Mouse (Mus musculus) stomach, postnatal 0 days (tissue): ENCODE results near the gene Lkaaear1. TPM values are rescaled to one million over a fixed set of nuclear protein-coding genes. Genes with fewer than 3 reads are reported as not detected.

ENCODE experiments used
- ATAC-seq: fragments of 200-750 bp; cut with Nextera tagmentation; 2 replicates; pipeline ENCODE4 v1.8.0; 2017; ENCODE audit not compliant: low FRiP score, low TSS enrichment
- DNase-seq: peaks from one replicate; pipeline ENCODE4 v3.0.0-alpha.2; 2016; ENCODE audit warnings: low spot score
- H3K27ac ChIP-seq: fragments of 300-500 bp; sonication (generic); replicated peaks from 2 replicates; pipeline ENCODE4 v1.5.1; 2014; ENCODE audit warnings: mild to moderate bottlenecking, control low read depth
- H3K27me3 ChIP-seq: fragments of 300-500 bp; sonication (generic); 2 replicates; pipeline ENCODE4 v1.6.1; 2014; ENCODE audit warnings: low read length; ENCODE audit not compliant: control insufficient read depth, insufficient read depth
- H3K36me3 ChIP-seq: fragments of 300-500 bp; sonication (generic); 2 replicates; pipeline ENCODE4 v1.6.1; 2014; ENCODE audit warnings: low read length, mixed read lengths; ENCODE audit not compliant: control insufficient read depth, insufficient read depth
- H3K4me1 ChIP-seq: fragments of 300-500 bp; sonication (generic); replicated peaks from 2 replicates; pipeline ENCODE4 v1.6.1; 2014; ENCODE audit warnings: antibody characterized with exemption; ENCODE audit not compliant: control insufficient read depth, insufficient read depth
- H3K4me2 ChIP-seq: fragments of 300-500 bp; sonication (generic); replicated peaks from 2 replicates; pipeline ENCODE4 v1.6.1; 2014; ENCODE audit warnings: low read depth, mild to moderate bottlenecking, control low read depth, moderate library complexity
- H3K4me3 ChIP-seq: fragments of 300-500 bp; sonication (generic); 2 replicates; pipeline ENCODE4 v1.5.1; 2014; ENCODE audit warnings: low read depth, low read length, control low read depth
- H3K9ac ChIP-seq: fragments of 300-500 bp; sonication (generic); 2 replicates; pipeline ENCODE4 v1.6.1; 2014; ENCODE audit warnings: mild to moderate bottlenecking, low read length, control low read depth, mixed read lengths
- H3K9me3 ChIP-seq: fragments of 300-500 bp; sonication (generic); 2 replicates; pipeline ENCODE4 v1.6.1; 2016; ENCODE audit warnings: low read length; ENCODE audit not compliant: control insufficient read depth
- CTCF ChIP-seq: IDR thresholded peaks from 2 replicates; pipeline ENCODE4 v1.5.1; 2016; ENCODE audit warnings: antibody characterized with exemption, low read depth, mild to moderate bottlenecking, moderate library complexity
- EP300 ChIP-seq: optimal IDR thresholded peaks from 2 replicates; pipeline ENCODE3; 2016; ENCODE audit warnings: antibody characterized with exemption
- WGBS: fragments of 180-500 bp; shearing (Covaris S2); extraction: QIAGEN DNeasy Blood & Tissue Kit; methylation state at CpG from one replicate; pipeline ENCODE4 v1.1.7; 2014; 5-methylcytosine and 5-hydroxymethylcytosine counted together
- polyA plus RNA-seq: library from polyadenylated mRNA; unstranded; fragments of >200 nt; fragmentation: Nextera tagmentation; extraction: Ambion mirVana; gene quantifications from 2 replicates; pipeline ENCODE4 v1.2.1, GENCODE M21; 2015

The Lkaaear1 gene
- polyA plus RNA-seq, 1 experiment from 2014 or later = not detected

GRCm38 (mm10) chr2:181691083-181691482, 7.2 kb downstream of the Lkaaear1 start:
- 0 out of 2 replicates have a peak, but pooled peaks cover 3% of the 10 kb centered on the region for H3K36me3 ChIP-seq
- H3K9ac ChIP-seq = no peak overlapping the region
- peak; percentile 10 for DNase-seq
- H3K4me3 ChIP-seq = no peak overlapping the region
- no peaks in the 10 kb centered on the region for H3K9me3 ChIP-seq
- ATAC-seq = no peak
- no peak overlapping the region for H3K27ac ChIP-seq
- no peak overlapping the region for H3K4me2 ChIP-seq
- peaks cover 2% of the 10 kb centered on the region; the same call in 1 of the 2 replicates for H3K4me1 ChIP-seq
- WGBS = 76% methylated on average over 6 of the region's 6 CpGs
- H3K27me3 ChIP-seq = no peaks in the 10 kb centered on the region
- TF ChIP-seq EP300 (no peak), CTCF (no peak)

GRCm38 (mm10) chr2:181689466-181690160, 8.6 kb downstream of the Lkaaear1 start:
- ATAC-seq (no peak), DNase-seq (peak; percentile 9)
- H3K9ac ChIP-seq = no peak overlapping the region
- no peak overlapping the region for H3K4me2 ChIP-seq
- no peak overlapping the region for H3K27ac ChIP-seq
- H3K27me3 ChIP-seq = no peaks in the 10 kb centered on the region
- H3K4me3 ChIP-seq = no peak overlapping the region
- TF ChIP-seq EP300 (no peak), CTCF (no peak)
- WGBS = 78% methylated on average over 10 of the region's 10 CpGs
- H3K9me3 ChIP-seq = no peaks in the 10 kb centered on the region
- peaks cover 2% of the 10 kb centered on the region; the same call in 1 of the 2 replicates for H3K4me1 ChIP-seq
- 0 out of 2 replicates have a peak, but pooled peaks cover 3% of the 10 kb centered on the region for H3K36me3 ChIP-seq

GRCm38 (mm10) chr2:181687586-181687985, 10.7 kb downstream of the Lkaaear1 start:
- Histone ChIP-seq H3K9ac (no peak overlapping the region), H3K4me2 (no peak overlapping the region), H3K36me3 (0 out of 2 replicates have a peak, but pooled peaks cover 3% of the 10 kb centered on the region), H3K27ac (no peak overlapping the region), H3K27me3 (no peaks in the 10 kb centered on the region), H3K9me3 (no peaks in the 10 kb centered on the region), H3K4me1 (no peaks in the 10 kb centered on the region; the same call in 1 of the 2 replicates), H3K4me3 (no peak overlapping the region)
- 93% methylated on average over 8 of the region's 8 CpGs for WGBS
- no peak for TF ChIP-seq CTCF
- no peak for TF ChIP-seq EP300
- ATAC-seq (no peak), DNase-seq (peak; percentile 9)

- H3K4me1 ChIP-seq = no peaks in the 10 kb centered on the region
- TF ChIP-seq EP300 (no peak), CTCF (no peak)
- no peaks in the 10 kb centered on the region for H3K9me3 ChIP-seq
- no peak for ATAC-seq
- H3K27ac ChIP-seq = no peak overlapping the region
- H3K36me3 ChIP-seq = 0 out of 2 replicates have a peak, but pooled peaks cover 3% of the 10 kb centered on the region
- DNase-seq = peak; percentile 9
- WGBS = 92% methylated on average over 4 of the region's 4 CpGs
- no peak overlapping the region for H3K9ac ChIP-seq
- H3K4me2 ChIP-seq = no peak overlapping the region
- H3K4me3 ChIP-seq = no peak overlapping the region
- H3K27me3 ChIP-seq = no peaks in the 10 kb centered on the region
These were observed 12.6 kb downstream of the Lkaaear1 start for GRCm38 (mm10) chr2:181685686-181686085.

DNA sequence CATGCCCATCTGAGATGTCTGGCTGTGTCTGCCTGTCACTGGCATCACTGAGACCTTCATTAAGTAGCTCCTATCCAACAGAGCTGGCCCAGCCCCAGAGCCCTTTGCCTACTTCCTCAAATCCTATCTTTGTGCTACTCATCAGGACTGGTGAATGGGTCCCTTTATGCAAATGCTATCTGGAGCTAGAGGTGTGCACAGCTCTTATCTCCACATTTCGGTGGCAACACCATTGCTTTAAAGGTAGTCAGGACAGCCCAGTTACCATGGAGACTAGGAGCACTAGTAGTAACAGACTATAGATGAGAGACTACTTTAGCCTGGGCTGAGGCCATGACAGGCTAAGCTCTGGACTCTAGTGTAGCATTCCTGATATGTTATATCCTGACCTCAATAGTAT, 13.5 kb downstream of the Lkaaear1 start:
- H3K9ac ChIP-seq = no peak overlapping the region
- TF ChIP-seq EP300 = no peak
- TF ChIP-seq CTCF = no peak
- H3K27me3 ChIP-seq = no peaks in the 10 kb centered on the region
- WGBS = 59% methylated on average over 1 of the region's 1 CpGs
- no peak overlapping the region for H3K4me3 ChIP-seq
- H3K9me3 ChIP-seq = no peaks in the 10 kb centered on the region
- no peak for ATAC-seq
- no peaks in the 10 kb centered on the region for H3K4me1 ChIP-seq
- 0 out of 2 replicates have a peak, but pooled peaks cover 3% of the 10 kb centered on the region for H3K36me3 ChIP-seq
- no peak overlapping the region for H3K27ac ChIP-seq
- H3K4me2 ChIP-seq = no peak overlapping the region
- DNase-seq = peak; percentile 9

GRCm38 (mm10) chr2:181683381-181683780, 14.9 kb downstream of the Lkaaear1 start:
- no peak for DNase-seq
- Histone ChIP-seq H3K9ac (no peak overlapping the region), H3K36me3 (no peaks in the 10 kb centered on the region), H3K4me3 (no peak overlapping the region), H3K27me3 (no peaks in the 10 kb centered on the region), H3K4me2 (no peak overlapping the region), H3K9me3 (no peaks in the 10 kb centered on the region), H3K4me1 (no peaks in the 10 kb centered on the region; the same call in 1 of the 2 replicates), H3K27ac (no peak overlapping the region)
- TF ChIP-seq CTCF (no peak), EP300 (no peak)
- WGBS = 60% methylated on average over 4 of the region's 4 CpGs
- no peak for ATAC-seq
